Mouse (Mus musculus) liver, postnatal 0 days (tissue): ENCODE measurements around the gene Zfp579.

Experiments
- CTCF ChIP-seq: sonication (generic); IDR thresholded peaks from 2 replicates; pipeline ENCODE4 v1.5.1; 2016; ENCODE audit warnings: antibody characterized with exemption, low read depth
- EP300 ChIP-seq: IDR thresholded peaks from 2 replicates; pipeline ENCODE4 v1.6.1; 2016; ENCODE audit warnings: antibody characterized with exemption, low read depth, mild to moderate bottlenecking

DNA sequence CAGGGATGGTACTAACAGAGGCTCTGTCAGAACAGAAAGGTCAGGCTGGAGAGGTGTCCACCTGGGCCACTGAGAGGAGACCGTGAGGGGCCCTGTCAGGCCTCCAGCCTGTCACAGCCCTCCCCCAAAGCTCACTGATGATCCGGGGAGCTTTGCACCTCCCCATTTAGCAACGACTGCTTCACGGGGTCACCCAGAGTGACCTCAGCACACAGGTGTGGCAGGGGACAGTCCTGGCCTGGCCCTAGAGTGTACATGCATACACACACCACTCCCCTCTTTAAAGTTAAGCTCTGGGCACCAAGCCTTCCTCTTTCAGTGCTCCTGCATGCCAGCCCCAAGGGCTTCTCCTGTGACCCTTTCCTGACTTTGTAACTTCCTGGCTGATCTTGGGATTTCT, 20.5 kb downstream of the Zfp579 start:
- no peak for TF ChIP-seq CTCF
- no peak for TF ChIP-seq EP300
